Mouse (Mus musculus) layer of hippocampus, adult 9-11 months (tissue): ENCODE results near the gene Wdr75.
A peak's percentile ranks its signal among the peaks of the same experiment; 100 is the strongest.

Source experiments
- DNase-seq: peaks from one replicate; pipeline ENCODE4 v3.0.0; 2022

Gene Wdr75

GRCm38 (mm10) chr1:45794969-45795908 is at the start of gene Wdr75:
Gene Wdr75 (plus strand): TSS chr1:45795166.
- DNase-seq, result peak; percentile 96

- DNase-seq, result no peak
Observed at GRCm38 (mm10) chr1:45755902-45756301, 39.1 kb upstream of the Wdr75 start.

- DNase-seq, result no peak
Observed at GRCm38 (mm10) chr1:45756707-45757106, 38.3 kb upstream of the Wdr75 start.

GRCm38 (mm10) chr1:45758011-45758410 is 37.0 kb upstream of the Wdr75 start:
- DNase-seq, result no peak

DNA sequence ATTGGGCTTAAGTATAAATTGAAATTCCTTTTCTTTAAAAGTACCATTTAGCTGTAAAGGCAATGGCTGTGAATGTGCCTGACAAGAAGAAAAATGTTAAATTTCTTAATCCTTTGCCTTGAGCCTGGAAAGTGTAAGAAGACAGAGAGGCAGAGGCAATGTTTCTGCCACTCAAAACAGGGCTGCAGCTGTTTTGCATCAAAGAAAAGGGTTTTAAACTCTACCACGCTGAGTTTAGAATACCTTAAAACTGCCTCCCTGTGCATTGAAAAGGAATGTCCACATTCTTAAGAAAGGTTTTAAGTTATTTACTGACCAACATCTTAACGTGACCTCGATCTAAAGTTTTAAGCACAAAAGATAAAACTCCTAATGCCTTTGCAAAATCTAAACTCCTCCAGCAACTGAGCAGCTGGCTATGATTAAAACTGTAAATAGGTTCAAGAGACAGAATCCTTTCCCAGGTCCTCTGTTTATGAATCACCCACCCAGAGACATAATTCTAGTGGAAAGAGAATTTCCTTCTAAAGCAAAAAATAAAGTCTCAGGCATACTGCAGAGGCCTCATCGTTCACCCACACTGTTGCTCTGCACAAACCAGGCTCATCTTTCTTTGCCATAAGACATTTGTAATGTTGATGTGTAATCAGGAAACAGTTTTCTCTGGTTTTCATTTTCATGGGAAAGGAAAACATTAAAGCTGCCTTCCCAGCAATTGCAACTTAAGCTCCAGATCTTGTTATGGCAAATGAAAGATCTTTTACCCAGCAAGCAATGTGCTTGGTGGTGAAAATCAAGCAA is 34.1 kb upstream of the Wdr75 start:
- DNase-seq, result no peak

DNA sequence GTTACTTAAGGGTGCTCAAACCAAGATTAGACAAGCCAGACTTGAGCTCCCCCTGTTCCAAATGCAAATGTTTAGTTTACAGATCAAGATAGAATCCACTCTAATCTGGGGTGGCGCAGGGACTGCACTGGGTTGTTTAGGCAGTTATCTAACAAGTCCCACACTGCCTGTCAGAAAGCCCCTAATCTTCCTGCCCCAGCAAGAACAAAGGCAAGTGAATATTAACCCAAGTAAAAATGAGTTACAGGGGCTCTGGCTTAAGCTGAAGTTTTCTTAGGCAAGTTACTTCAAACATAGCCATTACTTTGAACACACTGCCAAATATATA is 33.5 kb upstream of the Wdr75 start:
- no peak for DNase-seq

GRCm38 (mm10) chr1:45765678-45766077 is 29.3 kb upstream of the Wdr75 start:
- DNase-seq, result no peak

DNA sequence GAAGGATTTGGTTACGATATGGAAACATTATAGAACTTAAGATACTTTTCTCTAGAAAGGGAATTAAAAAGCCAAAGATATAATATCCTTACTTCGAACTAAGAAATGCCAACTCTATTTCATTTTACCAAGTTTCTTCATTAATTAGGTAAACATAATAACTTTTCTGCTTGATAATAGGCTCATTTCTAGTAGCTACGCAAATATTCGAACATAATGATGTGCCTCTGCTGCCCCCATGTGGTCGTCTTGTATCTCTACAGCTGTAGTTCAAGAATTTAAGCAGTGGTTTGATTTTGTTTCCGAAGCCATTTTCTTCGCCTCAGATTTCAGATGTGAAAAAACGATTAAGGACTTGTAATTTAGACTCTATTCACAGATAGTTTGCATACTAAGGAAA is 28.8 kb upstream of the Wdr75 start:
- no peak for DNase-seq

- no peak for DNase-seq
Observed at GRCm38 (mm10) chr1:45767533-45767932, 27.4 kb upstream of the Wdr75 start.

DNA sequence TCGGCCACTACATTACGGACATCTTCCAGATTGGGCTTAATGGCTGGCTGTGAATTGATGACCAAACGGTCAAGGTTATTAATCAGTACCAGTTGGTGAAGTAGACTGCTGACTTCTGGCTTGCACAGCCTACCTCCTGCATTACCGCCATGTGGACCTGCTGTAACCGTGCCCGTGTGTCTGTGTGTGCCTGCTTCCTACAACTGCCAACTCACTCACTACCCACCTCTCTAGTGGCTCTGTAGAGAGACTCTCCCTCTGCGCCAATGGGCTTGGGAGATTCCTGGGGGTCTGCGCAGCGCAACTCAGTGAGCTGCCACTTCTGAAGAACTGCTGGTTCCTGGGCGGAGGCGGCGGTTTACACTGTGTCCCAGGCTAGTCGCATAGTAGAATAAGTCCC is 25.6 kb upstream of the Wdr75 start:
- no peak for DNase-seq

- no peak for DNase-seq
Observed at GRCm38 (mm10) chr1:45770051-45770450, 24.9 kb upstream of the Wdr75 start.

- DNase-seq, result peak; percentile 19
Observed at GRCm38 (mm10) chr1:45780606-45781288, 14.2 kb upstream of the Wdr75 start.

DNA sequence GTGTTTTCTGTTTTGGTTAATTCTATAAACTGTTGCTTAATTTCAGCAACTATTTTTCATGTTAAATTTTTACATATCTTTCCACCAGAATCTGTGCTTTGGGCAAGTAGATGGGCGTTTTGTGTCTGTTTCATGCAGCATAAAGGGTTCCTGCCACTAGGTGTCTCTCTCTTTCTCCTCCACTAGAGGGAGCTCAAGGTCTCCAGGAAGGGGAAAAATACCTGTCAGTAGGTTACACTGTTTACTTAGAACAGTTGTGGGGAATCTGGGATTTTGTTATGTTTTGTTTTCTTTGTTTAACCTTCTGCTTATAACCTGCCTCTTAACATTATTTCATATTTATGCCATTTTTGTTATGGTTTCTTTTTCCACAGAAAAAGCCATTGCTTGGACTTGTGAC is 21.9 kb downstream of the Wdr75 start:
- DNase-seq, result no peak

DNA sequence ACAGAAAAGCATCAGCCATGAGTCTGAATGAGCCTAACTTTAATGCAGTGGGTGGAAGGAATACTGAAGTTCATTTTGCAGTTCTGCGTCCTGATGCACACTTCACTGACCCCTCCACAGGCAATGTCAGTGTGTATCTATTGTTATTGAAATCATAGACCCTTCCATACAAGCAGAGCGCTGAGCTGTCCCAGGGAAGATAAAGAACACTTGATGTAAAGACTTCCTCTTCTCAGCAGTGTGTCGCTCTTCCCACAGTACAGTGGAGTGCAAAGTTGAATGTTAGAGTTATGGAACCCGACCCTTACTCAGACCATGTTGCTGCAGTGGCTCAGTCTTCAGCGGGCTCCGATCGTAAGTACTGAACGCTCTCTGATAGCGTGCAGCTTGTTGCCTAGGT is 23.6 kb downstream of the Wdr75 start:
- DNase-seq, result no peak

- no peak for DNase-seq
Observed at GRCm38 (mm10) chr1:45824441-45824840, 29.5 kb downstream of the Wdr75 start.

DNA sequence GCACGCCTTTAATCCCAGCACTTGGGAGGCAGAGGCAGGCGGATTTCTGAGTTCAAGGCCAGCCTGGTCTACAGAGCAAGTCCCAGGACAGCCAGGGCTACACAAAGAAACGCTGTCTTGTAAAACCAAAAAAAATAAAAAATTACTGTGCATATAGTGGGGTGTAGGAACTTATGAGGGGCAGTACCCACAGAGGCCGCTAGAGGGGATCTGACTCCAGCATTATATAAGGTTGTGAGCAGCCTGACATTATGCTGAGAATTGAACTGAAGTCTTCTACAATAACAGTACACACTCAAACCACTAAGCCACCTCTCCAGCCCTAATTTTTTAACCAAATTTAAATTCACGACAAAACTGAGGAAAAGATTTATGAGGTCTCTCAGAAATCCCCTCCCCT is 30.2 kb downstream of the Wdr75 start:
- peak; percentile 33 for DNase-seq

- DNase-seq, result no peak
Observed at GRCm38 (mm10) chr1:45825630-45826029, 30.7 kb downstream of the Wdr75 start.

- DNase-seq, result no peak
Observed at GRCm38 (mm10) chr1:45826148-45826547, 31.2 kb downstream of the Wdr75 start.

- DNase-seq, result no peak
Observed at GRCm38 (mm10) chr1:45826796-45827195, 31.8 kb downstream of the Wdr75 start.

DNA sequence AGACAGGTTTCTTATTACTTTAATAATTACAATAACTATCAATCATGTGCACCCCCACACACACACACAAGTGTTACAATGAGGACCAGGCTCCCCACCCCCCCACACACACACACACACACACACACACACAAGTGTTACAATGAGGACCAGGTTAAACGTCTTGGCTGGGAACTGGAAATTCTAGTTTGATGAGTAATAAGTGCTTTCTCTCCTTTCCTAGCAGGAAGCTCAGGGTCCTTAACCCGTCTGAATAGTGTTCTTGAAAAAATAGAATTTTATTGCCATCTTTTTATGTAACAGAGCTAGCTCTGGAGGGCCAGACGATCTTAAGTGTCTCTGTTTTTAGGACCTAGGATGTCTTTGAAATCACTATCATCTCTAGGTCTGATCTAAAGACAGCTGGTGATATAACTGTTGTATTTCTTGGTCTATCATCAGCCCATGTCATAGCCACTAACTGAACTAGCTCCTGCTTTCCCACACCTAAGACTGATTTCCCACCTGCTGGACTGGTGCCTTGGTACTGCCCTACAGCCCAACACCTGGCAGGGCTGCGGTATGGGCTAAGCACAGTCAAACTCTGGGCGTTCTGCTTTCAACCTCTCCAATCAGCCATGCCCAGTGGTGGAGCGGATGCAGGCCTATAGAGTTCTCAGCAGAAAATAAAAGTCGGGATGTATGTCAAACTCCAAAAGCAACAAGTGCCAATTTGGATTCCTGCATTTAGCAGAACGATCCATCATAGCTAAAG is 35.7 kb downstream of the Wdr75 start:
- DNase-seq, result no peak

GRCm38 (mm10) chr1:45835362-45836063 is 40.5 kb downstream of the Wdr75 start:
- no peak for DNase-seq

- peak; percentile 39 for DNase-seq
Observed at GRCm38 (mm10) chr1:45837736-45838135, 42.8 kb downstream of the Wdr75 start.
